Mouse (Mus musculus): Measurements from ENCODE around the gene Sox10. TPM values are rescaled to one million over a fixed set of nuclear protein-coding genes. Genes with fewer than 3 reads are reported as not detected.

The Sox10 gene
- total RNA-seq, 2 experiments from 2014 or later: 27.7 to 30.4 TPM

DNA sequence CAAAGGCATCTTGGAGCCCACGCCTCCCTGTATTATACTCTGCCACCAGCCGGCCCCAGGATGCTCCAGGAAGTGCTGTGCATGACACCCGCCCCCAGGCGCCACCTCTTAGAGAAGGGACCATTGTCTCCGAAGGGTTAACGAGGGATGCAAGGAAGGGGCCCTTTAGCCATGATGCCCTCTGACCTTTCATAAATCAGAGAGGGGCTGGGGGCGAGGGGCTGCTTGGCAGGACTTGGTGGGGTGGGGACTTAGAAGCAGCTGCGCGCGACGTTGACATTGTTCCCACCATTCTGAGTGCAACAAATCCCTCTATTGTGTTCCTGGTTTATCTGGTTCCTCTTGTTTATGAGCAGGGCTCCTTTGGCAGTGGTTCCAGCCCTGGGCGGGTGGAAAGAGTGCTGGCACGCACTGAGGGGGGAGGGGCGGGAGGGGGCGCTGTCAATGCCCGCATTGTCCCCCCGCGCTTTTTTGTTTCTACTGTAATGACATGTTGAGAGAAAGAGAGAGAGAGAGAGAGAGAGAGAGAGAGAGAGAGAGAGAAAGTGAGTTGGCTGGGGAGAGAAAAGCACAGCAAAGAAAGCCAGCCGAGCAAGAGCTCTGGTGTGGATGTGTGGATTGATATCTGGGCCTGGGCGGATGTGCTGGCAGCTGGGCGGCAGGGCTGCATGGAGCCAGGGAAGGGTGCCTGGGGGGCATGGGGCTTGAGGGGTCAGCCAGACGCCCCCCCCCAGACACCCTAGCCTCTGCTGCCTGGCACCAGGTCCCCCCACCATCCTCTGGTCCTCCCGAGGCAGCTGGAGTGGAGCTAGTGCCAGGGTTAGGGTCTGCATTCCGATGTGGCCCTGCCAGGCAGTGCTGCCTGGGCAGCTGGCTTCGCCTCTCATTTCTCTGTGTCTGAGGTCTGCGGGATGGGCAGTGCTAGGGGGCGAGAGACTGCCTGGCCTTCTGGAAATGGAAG is 28.1 kb upstream of the Sox10 start:
- peak; percentile 47 to 60 for DNase-seq (ENCODE audit: low spot score in 2 of 2)
- H3K4me3 ChIP-seq: peak overlapping the region; percentile 9; the same call in 1 of the 2 replicates
- TF ChIP-seq CTCF (conservative IDR thresholded peaks at IDR 0.05): no peak
- H3K27ac ChIP-seq: peak overlapping the region; percentile 87

DNA sequence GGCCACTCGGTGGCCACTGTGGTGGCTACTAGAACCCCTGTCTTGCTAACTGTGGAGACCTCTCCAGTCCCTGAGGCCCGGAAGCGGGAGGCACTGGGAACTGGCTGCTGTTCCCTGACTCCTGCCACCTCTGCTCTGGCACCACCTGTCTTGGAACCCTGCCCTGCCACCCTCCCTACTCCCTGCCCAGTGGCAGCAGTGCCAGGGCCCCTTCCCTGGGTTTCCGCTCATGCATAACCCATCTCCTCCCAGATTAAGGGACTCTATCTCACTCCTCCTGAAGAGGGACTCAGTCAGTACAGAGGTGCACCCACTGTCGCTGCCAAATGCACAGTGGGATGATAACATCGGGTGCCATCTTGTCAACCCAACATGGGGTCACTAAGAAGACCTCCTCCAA is 27.4 kb upstream of the Sox10 start:
- DNase-seq (ENCODE audit: low spot score in 2 of 2): no peak
- no peak overlapping the region; the same call in 1 of the 2 replicates for H3K4me3 ChIP-seq
- TF ChIP-seq CTCF (conservative IDR thresholded peaks at IDR 0.05): no peak
- H3K27ac ChIP-seq: peak overlapping the region; percentile 87

GRCm38 (mm10) chr15:79191426-79191825 is 26.4 kb upstream of the Sox10 start:
- DNase-seq (ENCODE audit: low spot score in 2 of 2): no peak
- peak; percentile 41 for TF ChIP-seq CTCF (conservative IDR thresholded peaks at IDR 0.05)
- no peak overlapping the region for H3K4me3 ChIP-seq
- no peak overlapping the region for H3K27ac ChIP-seq

- H3K27ac ChIP-seq: no peak overlapping the region
- TF ChIP-seq CTCF (conservative IDR thresholded peaks at IDR 0.05): no peak
- DNase-seq (ENCODE audit: low spot score in 2 of 2): no peak
- no peak overlapping the region for H3K4me3 ChIP-seq
Measured at GRCm38 (mm10) chr15:79187819-79188218, 22.8 kb upstream of the Sox10 start.

- no peak overlapping the region for H3K4me3 ChIP-seq
- DNase-seq (ENCODE audit: low spot score in 2 of 2): no peak
- H3K27ac ChIP-seq: no peak overlapping the region
- TF ChIP-seq CTCF (conservative IDR thresholded peaks at IDR 0.05): no peak
Measured at GRCm38 (mm10) chr15:79185213-79185612, 20.2 kb upstream of the Sox10 start.

GRCm38 (mm10) chr15:79176905-79177304 is 11.9 kb upstream of the Sox10 start:
- H3K4me3 ChIP-seq: no peak overlapping the region
- DNase-seq (ENCODE audit: low spot score in 2 of 2): no peak
- no peak for TF ChIP-seq CTCF (conservative IDR thresholded peaks at IDR 0.05)

DNA sequence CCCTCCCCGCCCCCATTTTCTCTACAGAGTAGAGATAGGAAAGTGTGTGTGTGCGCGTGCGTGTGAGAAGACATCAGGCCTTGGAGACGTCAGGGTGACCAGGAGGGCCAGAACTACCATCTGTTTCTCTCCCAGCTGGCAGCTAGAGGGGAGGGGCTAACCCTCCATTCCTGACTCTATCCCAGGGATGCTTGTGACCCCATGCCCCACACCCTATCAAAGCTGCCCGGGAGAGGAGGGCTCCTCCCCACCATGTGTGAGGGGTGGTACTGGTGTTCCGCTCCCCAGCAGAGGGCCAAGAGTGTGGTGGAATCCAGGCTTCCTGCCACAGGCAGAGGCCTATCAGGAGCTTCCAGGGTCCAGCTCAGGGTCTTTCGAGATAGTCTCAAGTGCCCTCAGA is 1.7 kb upstream of the Sox10 start:
- Histone ChIP-seq H3K27ac (peak overlapping the region; percentile 74; the same call in 1 of the 2 replicates), H3K4me3 (no peak overlapping the region; the same call in 1 of the 2 replicates)
- DNase-seq (ENCODE audit: low spot score in 2 of 2): no peak
- no peak; the same call in 1 of the 2 replicates for TF ChIP-seq CTCF (conservative IDR thresholded peaks at IDR 0.05)

More at GRCm38 (mm10) chr15:79176905-79177304, 11.9 kb upstream of the Sox10 start:
- H3K27ac ChIP-seq: 0 out of 2 replicates have a peak overlapping the region, but pooled peaks have one; percentile 18

GRCm38 (mm10) chr15:79164251-79164650 is 789 bp downstream of the Sox10 start:
- TF ChIP-seq CTCF (conservative IDR thresholded peaks at IDR 0.05): no peak
- Histone ChIP-seq H3K4me3 (peak overlapping the region; percentile 42), H3K27ac (peak overlapping the region; percentile 70)
- no peak for DNase-seq (ENCODE audit: low spot score in 2 of 2)

GRCm38 (mm10) chr15:79162822-79163221 is 2.2 kb downstream of the Sox10 start:
- Histone ChIP-seq H3K4me3 (peak overlapping the region; percentile 42), H3K27ac (peak overlapping the region; percentile 70; the same call in 1 of the 2 replicates)
- no peak for DNase-seq (ENCODE audit: low spot score in 2 of 2)
- peak; percentile 56 for TF ChIP-seq CTCF (conservative IDR thresholded peaks at IDR 0.05)

- H3K4me3 ChIP-seq: peak overlapping the region; percentile 34
- H3K27ac ChIP-seq: peak overlapping the region; percentile 70
- TF ChIP-seq CTCF (conservative IDR thresholded peaks at IDR 0.05): no peak
Measured at GRCm38 (mm10) chr15:79162301-79162700, 2.7 kb downstream of the Sox10 start.

GRCm38 (mm10) chr15:79155572-79155971 is 9.5 kb downstream of the Sox10 start:
- DNase-seq (ENCODE audit: low spot score in 2 of 2): no peak
- Histone ChIP-seq H3K27ac (no peak overlapping the region), H3K4me3 (no peak overlapping the region)
- no peak for TF ChIP-seq CTCF (conservative IDR thresholded peaks at IDR 0.05)

More at GRCm38 (mm10) chr15:79162301-79162700, 2.7 kb downstream of the Sox10 start:
- no peak for DNase-seq (ENCODE audit: low spot score in 2 of 2)

DNA sequence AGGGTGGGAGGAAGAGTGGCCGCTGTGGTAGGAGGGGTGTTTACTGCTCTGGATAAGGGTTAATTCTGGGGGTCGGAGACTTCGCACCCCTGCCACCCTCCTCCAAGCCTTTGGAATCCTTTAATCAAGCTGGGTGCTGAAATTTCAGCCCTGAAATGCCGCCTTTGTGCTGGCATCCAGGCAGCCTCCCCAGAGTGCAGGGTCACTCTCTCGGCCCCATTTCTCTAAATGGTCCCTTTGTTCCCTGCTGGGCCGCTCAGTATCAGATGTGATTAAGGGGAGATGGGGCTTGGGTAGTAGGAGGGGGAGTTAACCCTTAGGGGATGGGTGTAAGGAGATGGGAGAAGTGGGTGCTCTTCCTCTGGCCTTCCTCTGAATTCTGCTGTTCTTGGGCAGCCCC is 12.3 kb downstream of the Sox10 start:
- DNase-seq (ENCODE audit: low spot score in 2 of 2): peak in 1 of 2 experiments; percentile 26
- TF ChIP-seq CTCF (conservative IDR thresholded peaks at IDR 0.05): no peak
- H3K27ac ChIP-seq: peak overlapping the region; percentile 82
- H3K4me3 ChIP-seq: no peak overlapping the region

- TF ChIP-seq CTCF (conservative IDR thresholded peaks at IDR 0.05): no peak
- Histone ChIP-seq H3K4me3 (no peak overlapping the region), H3K27ac (peak overlapping the region; percentile 82)
- no peak for DNase-seq (ENCODE audit: low spot score in 2 of 2)
Measured at GRCm38 (mm10) chr15:79151881-79152280, 13.2 kb downstream of the Sox10 start.
